Mouse (Mus musculus): ENCODE data around the gene Eaf2.

Gene Eaf2

GRCm38 (mm10) chr16:36874583-36875275 lies at the start of gene Eaf2, which contains the start of gene Golgb1:
Gene Eaf2, minus strand, starts transcription at chr16:36875003.
Gene Golgb1, plus strand, starts transcription at chr16:36875140.
- peak; percentile 99 to 100 for DNase-seq (ENCODE audit: low spot score in 2 of 2)

- DNase-seq (ENCODE audit: low spot score in 2 of 2): no peak
Measured at GRCm38 (mm10) chr16:36924312-36924711, 49.5 kb upstream of the Eaf2 start.

GRCm38 (mm10) chr16:36921980-36922379 lies 47.2 kb upstream of the Eaf2 start:
- DNase-seq (ENCODE audit: low spot score in 2 of 2): no peak

- no peak for DNase-seq (ENCODE audit: low spot score in 2 of 2)
Measured at GRCm38 (mm10) chr16:36921067-36921613, 46.3 kb upstream of the Eaf2 start.

- DNase-seq (ENCODE audit: low spot score in 2 of 2): no peak
Measured at GRCm38 (mm10) chr16:36920410-36920809, 45.6 kb upstream of the Eaf2 start.

- no peak for DNase-seq (ENCODE audit: low spot score in 2 of 2)
Measured at GRCm38 (mm10) chr16:36918505-36918904, 43.7 kb upstream of the Eaf2 start.

GRCm38 (mm10) chr16:36914195-36914594 lies 39.4 kb upstream of the Eaf2 start:
- no peak for DNase-seq (ENCODE audit: low spot score in 2 of 2)

- no peak for DNase-seq (ENCODE audit: low spot score in 2 of 2)
Measured at GRCm38 (mm10) chr16:36912311-36912710, 37.5 kb upstream of the Eaf2 start.

GRCm38 (mm10) chr16:36911909-36912308 lies 37.1 kb upstream of the Eaf2 start:
- no peak for DNase-seq (ENCODE audit: low spot score in 2 of 2)

GRCm38 (mm10) chr16:36903156-36903555 lies 28.4 kb upstream of the Eaf2 start:
- no peak for DNase-seq (ENCODE audit: low spot score in 2 of 2)

GRCm38 (mm10) chr16:36896712-36897111 lies 21.9 kb upstream of the Eaf2 start:
- DNase-seq (ENCODE audit: low spot score in 2 of 2): no peak

- no peak for DNase-seq (ENCODE audit: low spot score in 2 of 2)
Measured at GRCm38 (mm10) chr16:36893317-36893716, 18.5 kb upstream of the Eaf2 start.

- DNase-seq (ENCODE audit: low spot score in 2 of 2): no peak
Measured at GRCm38 (mm10) chr16:36891415-36891814, 16.6 kb upstream of the Eaf2 start.

GRCm38 (mm10) chr16:36890559-36890958 lies 15.8 kb upstream of the Eaf2 start:
- no peak for DNase-seq (ENCODE audit: low spot score in 2 of 2)

- DNase-seq (ENCODE audit: low spot score in 2 of 2): no peak
Measured at GRCm38 (mm10) chr16:36887546-36887945, 12.7 kb upstream of the Eaf2 start.

- DNase-seq (ENCODE audit: low spot score in 2 of 2): no peak
Measured at GRCm38 (mm10) chr16:36885912-36886311, 11.1 kb upstream of the Eaf2 start.

GRCm38 (mm10) chr16:36884881-36885280 lies 10.1 kb upstream of the Eaf2 start:
- no peak for DNase-seq (ENCODE audit: low spot score in 2 of 2)

GRCm38 (mm10) chr16:36882737-36883343 lies 8.0 kb upstream of the Eaf2 start:
- no peak for DNase-seq (ENCODE audit: low spot score in 2 of 2)

- DNase-seq (ENCODE audit: low spot score in 2 of 2): no peak
Measured at GRCm38 (mm10) chr16:36877316-36877715, 2.5 kb upstream of the Eaf2 start.

GRCm38 (mm10) chr16:36875276-36875851 lies 561 bp upstream of the Eaf2 start:
- peak in 1 of 2 experiments; percentile 14 for DNase-seq (ENCODE audit: low spot score in 2 of 2)

GRCm38 (mm10) chr16:36869442-36869841 lies 5.4 kb downstream of the Eaf2 start:
- DNase-seq (ENCODE audit: low spot score in 2 of 2): no peak

GRCm38 (mm10) chr16:36863585-36863984 lies 11.2 kb downstream of the Eaf2 start:
- DNase-seq (ENCODE audit: low spot score in 2 of 2): no peak

- no peak for DNase-seq (ENCODE audit: low spot score in 2 of 2)
Measured at GRCm38 (mm10) chr16:36851202-36851601, 23.6 kb downstream of the Eaf2 start.

Measured in heart, adult 9 months (tissue).